Mouse (Mus musculus) cortical plate, adult 2 months (tissue): ENCODE results near the gene Adamts20.
"Not testable (repeated sequence)": the region's sequence is repeated elsewhere in the genome, so short reads cannot be mapped to it uniquely, and the experiment has no call there.

Experiments used
- CTCF ChIP-seq: fragments of 200-500 bp; IDR thresholded peaks from 2 replicates; pipeline ENCODE4 v1.5.1; 2011; ENCODE audit warnings: mild to moderate bottlenecking, control low read depth, low read length; ENCODE audit not compliant: insufficient read depth; ENCODE audit errors: extremely low read depth
- POLR2A ChIP-seq: fragments of 200-500 bp; IDR thresholded peaks from 2 replicates; pipeline ENCODE4 v1.6.1; 2011; ENCODE audit warnings: mild to moderate bottlenecking, low read length, control low read depth; ENCODE audit not compliant: insufficient read depth; ENCODE audit errors: extremely low read depth

DNA sequence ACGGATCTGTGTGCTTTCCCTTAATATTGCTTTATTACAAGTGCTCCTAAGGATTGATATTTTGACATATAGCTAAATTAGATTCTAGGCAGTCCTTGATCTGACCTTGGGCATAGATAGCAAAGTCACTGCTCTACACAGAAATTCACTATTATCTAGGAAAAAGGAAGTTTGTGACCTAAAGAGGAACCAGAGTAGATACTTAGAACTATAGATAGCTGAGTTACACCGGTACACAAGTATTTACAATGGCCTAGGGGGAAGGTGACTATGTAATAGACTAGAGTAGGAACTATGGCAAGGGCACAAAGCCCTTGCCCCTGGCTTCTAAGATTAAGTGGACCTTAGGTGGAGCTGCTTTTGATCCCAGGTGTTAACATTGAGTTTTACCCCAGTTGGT, 22.8 kb upstream of the Adamts20 start:
- not testable (repeated sequence) for TF ChIP-seq POLR2A, CTCF
